Mouse (Mus musculus): Measurements from ENCODE around the gene Apbb1.

- no peak for TF ChIP-seq POLR2A (IDR thresholded peaks at IDR 0.05; ENCODE audit: insufficient read length, low read depth)
- TF ChIP-seq REST (IDR thresholded peaks at IDR 0.05; ENCODE audit: insufficient read depth, insufficient read length) = no peak
- no peak for TF ChIP-seq TCF12 (IDR thresholded peaks at IDR 0.05; ENCODE audit: insufficient read depth, poor library complexity, severe bottlenecking)
- TF ChIP-seq MAX (IDR thresholded peaks at IDR 0.05; ENCODE audit: low read depth) = no peak
- TF ChIP-seq MYOG (IDR thresholded peaks at IDR 0.05; ENCODE audit: control insufficient read depth in 1 of 3, insufficient read depth in 1 of 3, insufficient read length in 2 of 3, low read depth in 2 of 3) = no peak
- no peak for TF ChIP-seq MYOD1 (IDR thresholded peaks at IDR 0.05; ENCODE audit: control insufficient read depth in 1 of 3, insufficient read length in 2 of 3, low read depth in 2 of 3)
- TF ChIP-seq CEBPB (IDR thresholded peaks at IDR 0.05; ENCODE audit: insufficient read depth, poor library complexity, severe bottlenecking) = no peak
- TF ChIP-seq POLR2AphosphoS2 (IDR thresholded peaks at IDR 0.05; ENCODE audit: insufficient read length, low read depth) = no peak
- no peak for TF ChIP-seq USF1 (IDR thresholded peaks at IDR 0.05; ENCODE audit: low read depth)
- no peak for TF ChIP-seq E2F4 (IDR thresholded peaks at IDR 0.05; ENCODE audit: insufficient read depth)
- no peak for TF ChIP-seq TCF3 (IDR thresholded peaks at IDR 0.05; ENCODE audit: insufficient read length, low read depth)
Observed at GRCm38 (mm10) chr7:105534162-105534561, 47.3 kb downstream of the Apbb1 start.

Data from myocyte (in vitro differentiated cells).